Mouse (Mus musculus): ENCODE results near the gene Kcnj15. TPM values are rescaled to one million over a fixed set of nuclear protein-coding genes. Genes with fewer than 3 reads are reported as not detected.

Kcnj15 gene
- polyA plus RNA-seq, 1 experiment, result 36.3 TPM

- TF ChIP-seq CTCF (IDR thresholded peaks at IDR 0.05; ENCODE audit: borderline replicate concordance, insufficient read depth, low read length) (no peak), POLR2A (IDR thresholded peaks at IDR 0.05; ENCODE audit: low read depth, low read length) (no peak)
- no peak overlapping the region for H3K4me3 ChIP-seq (ENCODE audit: insufficient read depth, low read length)
- no peaks in the 10 kb centered on the region for H3K4me1 ChIP-seq (ENCODE audit: control insufficient read depth, insufficient read depth, low read length)
- no peak overlapping the region for H3K27ac ChIP-seq (ENCODE audit: insufficient read depth, low read length)
Measured at GRCm38 (mm10) chr16:95222026-95222718, 35.2 kb upstream of the Kcnj15 start.

GRCm38 (mm10) chr16:95223435-95223834 is 33.9 kb upstream of the Kcnj15 start:
- Histone ChIP-seq H3K27ac (ENCODE audit: insufficient read depth, low read length) (no peak overlapping the region), H3K4me1 (ENCODE audit: control insufficient read depth, insufficient read depth, low read length) (no peaks in the 10 kb centered on the region), H3K4me3 (ENCODE audit: insufficient read depth, low read length) (no peak overlapping the region)
- no peak for TF ChIP-seq POLR2A (IDR thresholded peaks at IDR 0.05; ENCODE audit: low read depth, low read length)
- no peak for TF ChIP-seq CTCF (IDR thresholded peaks at IDR 0.05; ENCODE audit: borderline replicate concordance, insufficient read depth, low read length)

DNA sequence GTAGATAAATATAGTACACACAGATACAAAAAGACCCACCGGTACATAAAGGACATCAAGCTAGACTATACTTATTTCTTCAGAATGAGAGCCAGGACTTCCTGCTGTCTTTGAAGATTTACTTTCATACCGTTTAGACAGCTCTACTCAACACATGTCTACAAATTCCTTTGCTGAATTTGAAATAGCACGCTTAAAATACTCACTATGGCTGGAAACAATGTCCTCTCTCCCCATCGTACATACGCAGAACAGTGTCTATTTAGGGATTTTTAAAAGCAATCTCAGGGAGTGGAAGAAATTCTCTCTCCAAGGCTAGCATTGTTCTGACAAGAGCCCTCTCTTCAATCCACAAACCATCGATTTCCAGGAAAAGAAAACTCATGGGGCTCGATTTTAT is 32.1 kb upstream of the Kcnj15 start:
- no peak overlapping the region for H3K4me3 ChIP-seq (ENCODE audit: insufficient read depth, low read length)
- no peak for TF ChIP-seq POLR2A (IDR thresholded peaks at IDR 0.05; ENCODE audit: low read depth, low read length)
- no peak for TF ChIP-seq CTCF (IDR thresholded peaks at IDR 0.05; ENCODE audit: borderline replicate concordance, insufficient read depth, low read length)
- H3K27ac ChIP-seq (ENCODE audit: insufficient read depth, low read length), result no peak overlapping the region
- no peaks in the 10 kb centered on the region for H3K4me1 ChIP-seq (ENCODE audit: control insufficient read depth, insufficient read depth, low read length)

DNA sequence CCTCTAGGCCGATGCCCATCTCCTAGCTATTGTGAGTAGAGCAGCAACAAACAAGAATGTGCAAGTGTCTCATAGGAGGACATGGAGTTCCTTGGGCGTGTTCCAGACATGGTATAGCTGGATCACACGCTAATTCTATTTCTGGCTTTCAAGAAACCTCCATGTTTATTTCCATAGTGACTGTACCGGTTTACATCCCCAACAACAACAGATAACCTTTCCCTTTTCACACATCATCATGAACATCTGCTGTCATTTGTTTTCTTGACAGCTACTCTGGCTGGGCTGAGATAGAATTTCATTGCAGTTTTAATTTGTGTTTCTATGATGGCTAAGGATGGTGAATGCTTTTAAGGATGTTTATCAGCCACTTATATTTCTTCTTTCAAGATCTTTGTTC is 25.6 kb upstream of the Kcnj15 start:
- Histone ChIP-seq H3K27ac (ENCODE audit: insufficient read depth, low read length) (no peak overlapping the region), H3K4me1 (ENCODE audit: control insufficient read depth, insufficient read depth, low read length) (no peaks in the 10 kb centered on the region), H3K4me3 (ENCODE audit: insufficient read depth, low read length) (no peak overlapping the region)
- no peak for TF ChIP-seq POLR2A (IDR thresholded peaks at IDR 0.05; ENCODE audit: low read depth, low read length)
- no peak for TF ChIP-seq CTCF (IDR thresholded peaks at IDR 0.05; ENCODE audit: borderline replicate concordance, insufficient read depth, low read length)

- no peaks in the 10 kb centered on the region for H3K4me1 ChIP-seq (ENCODE audit: control insufficient read depth, insufficient read depth, low read length)
- no peak overlapping the region for H3K4me3 ChIP-seq (ENCODE audit: insufficient read depth, low read length)
- TF ChIP-seq POLR2A (IDR thresholded peaks at IDR 0.05; ENCODE audit: low read depth, low read length), result no peak
- TF ChIP-seq CTCF (IDR thresholded peaks at IDR 0.05; ENCODE audit: borderline replicate concordance, insufficient read depth, low read length), result no peak
- H3K27ac ChIP-seq (ENCODE audit: insufficient read depth, low read length), result no peak overlapping the region
Measured at GRCm38 (mm10) chr16:95234891-95235548, 22.3 kb upstream of the Kcnj15 start.

- TF ChIP-seq CTCF (IDR thresholded peaks at IDR 0.05; ENCODE audit: borderline replicate concordance, insufficient read depth, low read length) (no peak), POLR2A (IDR thresholded peaks at IDR 0.05; ENCODE audit: low read depth, low read length) (no peak)
- no peak overlapping the region for H3K4me3 ChIP-seq (ENCODE audit: insufficient read depth, low read length)
- no peaks in the 10 kb centered on the region for H3K4me1 ChIP-seq (ENCODE audit: control insufficient read depth, insufficient read depth, low read length)
- no peak overlapping the region for H3K27ac ChIP-seq (ENCODE audit: insufficient read depth, low read length)
Measured at GRCm38 (mm10) chr16:95239209-95239925, 18.0 kb upstream of the Kcnj15 start.

GRCm38 (mm10) chr16:95240688-95241087 is 16.7 kb upstream of the Kcnj15 start:
- H3K27ac ChIP-seq (ENCODE audit: insufficient read depth, low read length), result no peak overlapping the region
- no peaks in the 10 kb centered on the region for H3K4me1 ChIP-seq (ENCODE audit: control insufficient read depth, insufficient read depth, low read length)
- TF ChIP-seq CTCF (IDR thresholded peaks at IDR 0.05; ENCODE audit: borderline replicate concordance, insufficient read depth, low read length) (no peak), POLR2A (IDR thresholded peaks at IDR 0.05; ENCODE audit: low read depth, low read length) (no peak)
- no peak overlapping the region for H3K4me3 ChIP-seq (ENCODE audit: insufficient read depth, low read length)

- no peak overlapping the region for H3K27ac ChIP-seq (ENCODE audit: insufficient read depth, low read length)
- TF ChIP-seq CTCF (IDR thresholded peaks at IDR 0.05; ENCODE audit: borderline replicate concordance, insufficient read depth, low read length) (no peak), POLR2A (IDR thresholded peaks at IDR 0.05; ENCODE audit: low read depth, low read length) (no peak)
- H3K4me3 ChIP-seq (ENCODE audit: insufficient read depth, low read length), result no peak overlapping the region
- no peaks in the 10 kb centered on the region for H3K4me1 ChIP-seq (ENCODE audit: control insufficient read depth, insufficient read depth, low read length)
Measured at GRCm38 (mm10) chr16:95241581-95241980, 15.8 kb upstream of the Kcnj15 start.

DNA sequence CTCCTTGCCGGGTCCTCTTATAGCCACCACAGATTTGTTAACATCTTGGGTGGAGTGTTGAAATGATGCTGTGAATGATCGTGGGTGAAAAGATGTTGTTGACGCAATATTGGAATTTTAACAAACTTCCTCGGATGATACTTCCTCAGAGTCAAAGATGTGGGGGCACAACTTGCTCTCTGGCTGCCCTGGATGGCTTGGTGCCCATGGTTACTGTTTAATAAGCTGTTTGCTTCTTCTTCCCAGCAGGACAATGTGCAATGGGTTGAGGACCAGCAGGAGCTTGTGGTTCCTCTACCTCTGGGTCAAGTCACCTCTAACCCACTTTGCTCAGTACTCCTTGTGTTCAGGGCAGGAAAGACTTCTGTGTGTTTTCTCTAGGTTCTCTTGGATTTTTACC is 15.2 kb upstream of the Kcnj15 start:
- Histone ChIP-seq H3K27ac (ENCODE audit: insufficient read depth, low read length) (no peak overlapping the region), H3K4me1 (ENCODE audit: control insufficient read depth, insufficient read depth, low read length) (no peaks in the 10 kb centered on the region), H3K4me3 (ENCODE audit: insufficient read depth, low read length) (no peak overlapping the region)
- no peak for TF ChIP-seq CTCF (IDR thresholded peaks at IDR 0.05; ENCODE audit: borderline replicate concordance, insufficient read depth, low read length)
- TF ChIP-seq POLR2A (IDR thresholded peaks at IDR 0.05; ENCODE audit: low read depth, low read length), result no peak

DNA sequence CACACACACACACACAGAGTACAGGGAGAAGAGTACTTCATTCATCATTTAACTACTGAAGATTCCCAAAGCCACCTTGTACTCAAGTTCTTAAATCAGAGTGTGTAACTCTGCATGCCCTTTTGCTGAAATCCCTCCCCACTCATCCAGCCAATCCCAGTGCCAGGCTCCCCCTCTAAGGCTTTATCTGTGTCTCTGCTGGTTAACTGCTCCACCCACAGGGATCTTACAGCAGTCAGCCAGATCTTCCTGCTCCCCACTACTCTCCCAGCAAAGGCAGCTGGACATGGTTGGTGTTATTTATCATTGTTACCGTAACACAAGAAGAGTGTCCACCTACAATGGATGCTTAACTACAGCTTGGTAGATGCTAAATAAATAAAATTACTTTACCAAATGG is 14.0 kb upstream of the Kcnj15 start:
- Histone ChIP-seq H3K4me3 (ENCODE audit: insufficient read depth, low read length) (no peak overlapping the region), H3K4me1 (ENCODE audit: control insufficient read depth, insufficient read depth, low read length) (no peaks in the 10 kb centered on the region), H3K27ac (ENCODE audit: insufficient read depth, low read length) (no peak overlapping the region)
- TF ChIP-seq CTCF (IDR thresholded peaks at IDR 0.05; ENCODE audit: borderline replicate concordance, insufficient read depth, low read length) (no peak), POLR2A (IDR thresholded peaks at IDR 0.05; ENCODE audit: low read depth, low read length) (no peak)
